Mouse (Mus musculus) cerebellum, adult 2 months (tissue): ENCODE results near the gene Ermard.

ENCODE experiments used
- CTCF ChIP-seq: fragments of 200-500 bp; IDR thresholded peaks from 2 replicates; pipeline ENCODE4 v1.5.1; 2011; ENCODE audit warnings: low read depth, mild to moderate bottlenecking, control low read depth, low read length, moderate library complexity, borderline replicate concordance; ENCODE audit not compliant: insufficient read depth
- POLR2A ChIP-seq: fragments of 200-500 bp; IDR thresholded peaks from 2 replicates; pipeline ENCODE4 v1.6.1; 2011; ENCODE audit warnings: low read length, control low read depth, borderline replicate concordance; ENCODE audit not compliant: insufficient read depth

GRCm38 (mm10) chr17:15137443-15137842 is 96.4 kb downstream of the Ermard start:
- TF ChIP-seq CTCF (no peak), POLR2A (no peak)
